8 mouse cellular contexts compared by ENCODE assay signal in the genomic region with DNA sequence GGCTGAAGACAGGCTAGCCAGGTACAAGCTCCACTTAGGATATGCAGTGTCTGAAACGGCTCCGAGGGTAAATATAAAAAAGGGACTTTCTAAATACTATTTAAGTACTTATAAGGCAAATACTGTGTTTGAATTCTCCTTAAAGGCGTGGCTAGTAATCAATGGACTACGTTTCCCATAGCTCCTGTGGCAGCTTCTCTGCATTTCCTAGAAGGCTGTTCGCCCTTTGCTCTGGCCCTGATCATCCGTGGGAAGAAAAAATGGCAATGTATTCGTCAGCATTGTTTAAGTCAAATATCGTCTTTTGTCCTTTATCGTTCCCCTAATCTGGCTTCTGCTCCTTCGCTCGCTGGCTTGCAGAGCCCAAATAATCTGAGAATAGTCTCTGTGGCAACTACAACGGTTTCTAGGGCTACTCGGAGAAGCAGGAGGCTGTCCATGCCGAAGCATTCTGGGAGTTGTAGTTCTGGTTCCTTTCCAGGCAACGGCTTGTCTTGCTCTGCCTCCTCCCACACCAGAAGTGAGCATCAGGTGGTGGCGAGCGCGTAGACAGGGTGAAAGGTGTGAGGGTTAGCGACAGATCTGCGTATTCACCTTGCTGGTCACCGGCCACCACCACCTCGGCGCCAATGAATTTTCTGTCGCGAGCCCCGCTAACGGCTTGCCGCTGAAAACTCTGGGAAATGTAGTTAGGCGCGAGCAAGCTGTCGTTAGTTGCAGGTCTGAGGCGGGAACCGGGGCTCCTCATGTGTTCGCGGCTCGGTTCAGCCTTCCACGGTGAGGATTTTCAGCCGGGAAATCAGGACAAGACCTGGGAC. TPM values are rescaled to one million over a fixed set of nuclear protein-coding genes. Genes with fewer than 3 reads are reported as not detected.
DNase-seq lines count a peak whose midpoint lies in the region; ATAC-seq and TF ChIP-seq lines count a peak whose summit lies in the region.

No protein-coding gene starts in this region.

- H3K4me3 ChIP-seq in cortical plate, adult 2 months (ENCODE audit: insufficient read depth, low read length) = peak overlapping the region; percentile 60

- no peak for TF ChIP-seq CTCF in cortical plate, adult 2 months (IDR thresholded peaks at IDR 0.05; ENCODE audit: extremely low read depth, insufficient read depth, low read length)

- peak; percentile 34; the same call in 1 of the 2 replicates for TF ChIP-seq POLR2A in cortical plate, adult 2 months (IDR thresholded peaks at IDR 0.05; ENCODE audit: extremely low read depth, insufficient read depth, low read length)

- 0 out of 2 replicates have a peak, but pooled peaks cover 1% of the 10 kb centered on the region for H3K4me1 ChIP-seq in cortical plate, adult 2 months (ENCODE audit: control insufficient read depth, insufficient read depth, low read length)

- ATAC-seq in megakaryocyte, adult 5-6 weeks (ENCODE audit: poor library complexity, severe bottlenecking) = peak; percentile 99

- peak; percentile 75 to 95 for DNase-seq in adrenal gland, adult (ENCODE audit: inconsistent age in 2 of 2, low spot score in 1 of 2)
- peak; percentile 39 to 47 for DNase-seq in gastrocnemius, adult 8-10 months (ENCODE audit: low spot score in 2 of 2)
- peak; percentile 92 for DNase-seq in induced T-regulatory cell, adult 2 months (ENCODE audit: low read depth)
- peak; percentile 73 to 82 for DNase-seq in left cerebral cortex, adult 8-10 months (ENCODE audit: low spot score in 2 of 2)
- DNase-seq in right cerebral cortex, adult 2 months (ENCODE audit: low spot score in 2 of 2) = peak; percentile 83 to 87
- DNase-seq in urinary bladder, postnatal 25 days (ENCODE audit: low spot score) = peak; percentile 53

- no peak overlapping the region for H3K27ac ChIP-seq in cortical plate, adult 2 months (ENCODE audit: insufficient read depth, low read length)

RNA-seq across cellular contexts. Expression of gene Ift22, which starts 10.9 kb away (rescaled TPM):
- 79.9 and 82.6 TPM in 2 replicates for polyA plus RNA-seq in cortical plate, adult 2 months (2012; rRNA removed)
- total RNA-seq in gastrocnemius, adult 8-10 months (2022) = 1 to 10 TPM; 4.7 to 6.6 (median 5.5) TPM
- 10 to 100 TPM; 87.2 to 95.6 (median 91.6) TPM for total RNA-seq in left cerebral cortex, adult 8-10 months (2022)
- 9.4 and 12.7 TPM in 2 replicates for total RNA-seq in megakaryocyte, adult 5-6 weeks (2015)
- 2.0 and 3.7 TPM in 2 replicates for total RNA-seq in megakaryocyte, adult 5-6 weeks (2017)

RNA-seq across cellular contexts. Expression of gene Fis1, which starts 34.2 kb away (rescaled TPM):
- polyA plus RNA-seq in cortical plate, adult 2 months (2012; rRNA removed) = 416 and 433 TPM in 2 replicates
- 100 to 1,000 TPM; 185 to 202 (median 194) TPM for total RNA-seq in gastrocnemius, adult 8-10 months (2022)
- 100 to 1,000 TPM; 256 to 283 (median 275) TPM for total RNA-seq in left cerebral cortex, adult 8-10 months (2022)
- total RNA-seq in megakaryocyte, adult 5-6 weeks (2015) = 288 and 310 TPM in 2 replicates
- total RNA-seq in megakaryocyte, adult 5-6 weeks (2017) = 117 and 147 TPM in 2 replicates

RNA-seq across cellular contexts. Expression of gene Col26a1, which starts 35.9 kb away (rescaled TPM):
- polyA plus RNA-seq in cortical plate, adult 2 months (2012; rRNA removed) = 22.7 and 29.9 TPM in 2 replicates
- total RNA-seq in gastrocnemius, adult 8-10 months (2022) = 1 to 10 TPM in 1 of 4 experiments, under 1 TPM in 3; 0.19 to 1.0 (median 0.28) TPM
- total RNA-seq in left cerebral cortex, adult 8-10 months (2022) = 1 to 10 TPM; 6.0 to 8.4 (median 6.8) TPM
- not detected in 2 replicates for total RNA-seq in megakaryocyte, adult 5-6 weeks (2015)
- not detected in 2 replicates for total RNA-seq in megakaryocyte, adult 5-6 weeks (2017)

RNA-seq across cellular contexts. Expression of gene Cldn15, which starts 47.6 kb away (rescaled TPM):
- 0.21 and 0.33 TPM in 2 replicates for polyA plus RNA-seq in cortical plate, adult 2 months (2012; rRNA removed)
- total RNA-seq in gastrocnemius, adult 8-10 months (2022) = 1 to 10 TPM in 3 of 4 experiments, under 1 TPM in 1; 0.99 to 2.0 (median 1.2) TPM
- total RNA-seq in left cerebral cortex, adult 8-10 months (2022) = under 1 TPM in 2 of 4 experiments, not detected in 2; 0.23 to 0.25 TPM
- 13.3 and 15.8 TPM in 2 replicates for total RNA-seq in megakaryocyte, adult 5-6 weeks (2015)
- total RNA-seq in megakaryocyte, adult 5-6 weeks (2017) = 7.1 and 15.9 TPM in 2 replicates

Comparison
In these comparisons a context has a peak if more than half of its experiments do, and no peak if none do; other contexts are left out.
1. RNA of gene Ift22, which starts 10.9 kb away (total RNA-seq): 87.2 to 95.6 TPM in left cerebral cortex, adult 8-10 months; 2.0 to 12.7 TPM in megakaryocyte, adult 5-6 weeks and 4.7 to 6.6 TPM in gastrocnemius, adult 8-10 months; every median in the first group is over 4 times any median in the second.
2. Peak in every context shown above with its lines, with median percentiles within 50 percentile points of each other: DNase-seq.